Mouse (Mus musculus) granulocyte monocyte progenitor cell, adult 5-6 weeks (primary cell): ENCODE data around the gene Ndufb3. TPM values are rescaled to one million over a fixed set of nuclear protein-coding genes. Genes with fewer than 3 reads are reported as not detected.

ENCODE experiments used
- ATAC-seq: replicated peaks from 2 replicates; pipeline ENCODE4 v1.8.0; 2016; ENCODE audit warnings: mild to moderate bottlenecking, moderate TSS enrichment, inconsistent platforms; ENCODE audit not compliant: poor library complexity, severe bottlenecking
- total RNA-seq, 2 experiments: library from RNA; stranded (forward) in 1 of 2; stranded (reverse) in 1 of 2; fragments of 200-712, 200-1000 nt in 1 of 2; fragments of >200 nt in 1 of 2; fragmentation: Nextera tagmentation in 1 of 2; gene quantifications; 2 replicates each; pipeline ENCODE4 v1.2.3; 2014 to 2017

Ndufb3 gene
- total RNA-seq, 2 experiments from 2014 or later: 62.3 to 177 TPM

GRCm38 (mm10) chr1:58616176-58616575 is 30.0 kb downstream of the Ndufb3 start:
- no peak for ATAC-seq

GRCm38 (mm10) chr1:58617076-58617475 is 30.9 kb downstream of the Ndufb3 start:
- no peak for ATAC-seq

- peak; percentile 91 for ATAC-seq
Observed at GRCm38 (mm10) chr1:58617978-58618668, 31.9 kb downstream of the Ndufb3 start.

- ATAC-seq: no peak; the same call in 1 of the 2 replicates
Observed at GRCm38 (mm10) chr1:58618766-58619165, 32.6 kb downstream of the Ndufb3 start.

GRCm38 (mm10) chr1:58621251-58621650 is 35.1 kb downstream of the Ndufb3 start:
- no peak for ATAC-seq

GRCm38 (mm10) chr1:58621996-58622748 is 36.0 kb downstream of the Ndufb3 start:
- ATAC-seq: no peak

- ATAC-seq: peak; percentile 46
Observed at GRCm38 (mm10) chr1:58628847-58629246, 42.7 kb downstream of the Ndufb3 start.

Other genes starting within 250 kb of the Ndufb3 start
- 149 and 150 TPM in 2 replicates for gene Bzw1, start 193.5 kb upstream of the Ndufb3 start, total RNA-seq (2014; fragmentation: Nextera tagmentation)
- 190 and 212 TPM in 2 replicates for gene Bzw1, start 193.5 kb upstream of the Ndufb3 start, total RNA-seq (2017)
- 227 and 268 TPM in 2 replicates for gene Clk1, start 162.3 kb upstream of the Ndufb3 start, total RNA-seq (2014; fragmentation: Nextera tagmentation)
- 362 and 373 TPM in 2 replicates for gene Clk1, start 162.3 kb upstream of the Ndufb3 start, total RNA-seq (2017)
- gene Nif3l1, start 141.2 kb upstream of the Ndufb3 start, total RNA-seq (2014; fragmentation: Nextera tagmentation): 17.0 and 28.4 TPM in 2 replicates
- 36.9 and 48.7 TPM in 2 replicates for gene Nif3l1, start 141.2 kb upstream of the Ndufb3 start, total RNA-seq (2017)
- gene Ppil3, start 140.9 kb upstream of the Ndufb3 start, total RNA-seq (2014; fragmentation: Nextera tagmentation): 53.0 and 77.8 TPM in 2 replicates
- gene Ppil3, start 140.9 kb upstream of the Ndufb3 start, total RNA-seq (2017): 87.0 and 141 TPM in 2 replicates
- 30.3 and 35.4 TPM in 2 replicates for gene Orc2, start 81.3 kb upstream of the Ndufb3 start, total RNA-seq (2014; fragmentation: Nextera tagmentation)
- 71.1 and 79.5 TPM in 2 replicates for gene Orc2, start 81.3 kb upstream of the Ndufb3 start, total RNA-seq (2017)
- 14.9 and 25.2 TPM in 2 replicates for gene Fam126b, start 61 bp upstream of the Ndufb3 start, total RNA-seq (2014; fragmentation: Nextera tagmentation)
- 14.6 and 20.2 TPM in 2 replicates for gene Fam126b, start 61 bp upstream of the Ndufb3 start, total RNA-seq (2017)
- gene Als2cr12, start 109.6 kb downstream of the Ndufb3 start, total RNA-seq (2014; fragmentation: Nextera tagmentation): not detected in 2 replicates
- not detected in 2 replicates for gene Als2cr12, start 109.6 kb downstream of the Ndufb3 start, total RNA-seq (2017)
- gene Cflar, start 125.1 kb downstream of the Ndufb3 start, total RNA-seq (2014; fragmentation: Nextera tagmentation): 81.6 and 114 TPM in 2 replicates
- 95.6 and 100 TPM in 2 replicates for gene Cflar, start 125.1 kb downstream of the Ndufb3 start, total RNA-seq (2017)
- gene Casp8, start 209.0 kb downstream of the Ndufb3 start, total RNA-seq (2014; fragmentation: Nextera tagmentation): 106 and 119 TPM in 2 replicates
- gene Casp8, start 209.0 kb downstream of the Ndufb3 start, total RNA-seq (2017): 133 and 147 TPM in 2 replicates